Mouse (Mus musculus) monocyte, adult 5-6 weeks (primary cell): ENCODE data around the gene Cped1. TPM values are rescaled to one million over a fixed set of nuclear protein-coding genes. Genes with fewer than 3 reads are reported as not detected.

Source experiments
- ATAC-seq: fragments of 153-309, 156-312 bp; replicated peaks from 2 replicates; pipeline ENCODE4 v1.8.0; 2017; ENCODE audit warnings: mild to moderate bottlenecking; ENCODE audit not compliant: low TSS enrichment, insufficient number of reproducible peaks, severe bottlenecking, poor library complexity, low FRiP score
- total RNA-seq: library from RNA; stranded (forward); fragments of 200-1000, 200-491, 200-594 nt; gene quantifications from 3 replicates; pipeline ENCODE4 v1.2.3, GENCODE M21; 2017

The Cped1 gene
- total RNA-seq, 1 experiment from 2014 or later: 1.6 TPM

DNA sequence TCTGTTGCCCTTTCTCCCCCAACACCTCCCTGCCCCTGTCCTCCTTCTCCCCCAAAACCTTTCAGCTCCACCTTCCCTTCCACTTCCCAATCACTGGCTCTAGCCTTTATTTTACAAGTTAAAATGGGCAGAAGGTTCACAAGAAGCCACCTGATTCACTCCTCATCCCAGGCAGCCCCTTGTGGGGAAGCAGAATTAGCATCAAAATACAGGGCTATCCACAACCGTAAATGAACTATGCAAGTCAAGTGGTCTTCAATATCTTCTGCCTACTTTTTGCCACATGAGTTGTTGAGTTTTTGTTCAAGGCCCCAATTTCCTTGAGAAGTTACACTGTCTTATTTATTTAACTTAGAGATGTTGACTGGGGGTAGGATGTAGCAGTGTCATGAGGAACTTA is 131.0 kb downstream of the Cped1 start:
- ATAC-seq: no peak

DNA sequence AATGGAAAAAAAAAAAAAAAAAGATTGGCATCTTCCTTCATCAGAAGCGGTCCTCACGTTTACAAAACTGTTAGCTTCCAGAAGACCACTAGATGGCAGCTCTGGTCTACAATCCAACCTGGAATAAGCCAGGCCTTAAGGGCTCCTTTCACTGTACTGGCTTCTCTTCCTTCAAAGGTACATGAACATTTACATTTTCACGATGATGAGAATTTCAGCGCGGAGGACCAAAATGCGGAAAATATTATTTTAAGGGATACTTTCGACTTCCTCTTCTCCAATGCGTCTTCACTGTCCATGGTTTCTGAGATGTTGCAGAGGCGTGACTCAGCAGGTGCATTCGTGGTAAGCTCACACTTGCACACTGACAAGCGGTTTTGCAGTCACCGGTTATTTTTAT is 136.4 kb downstream of the Cped1 start:
- peak; percentile 61 for ATAC-seq

DNA sequence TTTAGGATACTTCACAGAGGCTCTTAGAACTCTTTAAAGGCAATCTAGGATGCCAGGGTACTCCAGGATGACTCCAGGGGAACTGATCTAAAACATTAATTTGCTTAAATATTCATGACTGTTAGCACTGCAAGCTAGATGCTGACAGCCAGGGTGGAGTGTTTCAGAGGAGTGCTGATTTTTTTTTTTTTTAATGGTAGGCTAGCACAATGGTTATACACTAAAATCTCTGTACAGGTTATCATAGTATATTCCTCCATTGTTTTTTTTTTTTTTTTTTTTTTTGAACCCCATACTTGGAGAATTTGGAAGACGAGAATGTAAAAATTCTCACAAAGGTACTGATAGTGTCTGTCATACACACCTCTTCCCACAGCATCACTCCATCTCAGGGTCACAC is 137.0 kb downstream of the Cped1 start:
- no peak for ATAC-seq

DNA sequence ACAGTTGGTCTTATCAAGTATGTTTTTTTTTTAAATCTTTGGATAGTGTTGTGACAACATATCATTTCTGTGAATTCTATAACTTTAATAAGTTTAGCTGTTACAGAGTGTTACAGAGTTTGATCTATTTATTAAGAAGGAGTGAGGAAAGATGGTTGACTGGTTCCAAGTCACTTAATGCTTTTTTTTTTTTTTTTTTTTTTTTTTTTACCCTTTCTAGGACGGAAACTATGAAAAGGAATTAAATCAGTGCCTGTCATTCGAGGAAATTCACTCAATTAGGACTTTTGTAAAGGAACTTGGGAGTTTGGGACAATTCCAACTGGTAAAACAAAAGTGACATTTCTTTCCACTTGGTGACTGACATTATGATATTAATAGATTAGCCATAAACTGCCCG is 137.6 kb downstream of the Cped1 start:
- ATAC-seq: no peak

DNA sequence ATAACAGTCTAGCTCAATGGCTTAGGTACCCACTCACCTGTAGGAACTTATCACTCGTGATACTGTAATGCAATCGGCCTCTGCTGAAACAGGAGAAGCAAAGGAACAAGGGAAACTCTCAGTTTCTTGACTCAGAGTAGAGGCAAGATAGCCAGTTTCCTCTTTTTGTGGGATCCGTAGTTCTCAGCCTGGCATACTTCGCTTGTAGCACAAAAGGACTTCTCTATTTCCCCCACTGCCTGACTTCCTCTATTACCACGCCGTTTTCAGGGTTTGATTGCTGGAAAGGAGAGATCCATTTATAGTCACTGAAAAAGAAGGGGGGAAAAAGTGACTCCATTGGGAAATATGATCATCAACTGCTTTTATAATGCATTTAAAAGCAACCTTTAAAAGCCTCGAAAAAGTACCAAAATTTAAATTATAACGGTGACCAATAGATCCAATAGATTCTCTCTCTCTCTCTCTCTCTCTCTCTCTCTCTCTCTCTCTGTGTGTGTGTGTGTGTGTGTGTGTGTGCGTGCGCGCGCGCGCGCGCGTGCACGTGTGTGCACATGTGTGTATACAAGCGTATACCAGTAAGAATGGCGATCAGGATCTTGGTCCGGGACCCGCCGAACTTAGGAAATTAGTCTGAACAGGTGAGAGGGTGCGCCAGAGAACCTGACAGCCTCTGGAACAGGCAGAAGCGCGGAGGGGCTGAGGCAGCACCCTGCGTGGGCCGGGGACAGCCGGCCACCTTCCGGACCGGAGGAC is 139.0 kb downstream of the Cped1 start:
- ATAC-seq: peak; percentile 87

DNA sequence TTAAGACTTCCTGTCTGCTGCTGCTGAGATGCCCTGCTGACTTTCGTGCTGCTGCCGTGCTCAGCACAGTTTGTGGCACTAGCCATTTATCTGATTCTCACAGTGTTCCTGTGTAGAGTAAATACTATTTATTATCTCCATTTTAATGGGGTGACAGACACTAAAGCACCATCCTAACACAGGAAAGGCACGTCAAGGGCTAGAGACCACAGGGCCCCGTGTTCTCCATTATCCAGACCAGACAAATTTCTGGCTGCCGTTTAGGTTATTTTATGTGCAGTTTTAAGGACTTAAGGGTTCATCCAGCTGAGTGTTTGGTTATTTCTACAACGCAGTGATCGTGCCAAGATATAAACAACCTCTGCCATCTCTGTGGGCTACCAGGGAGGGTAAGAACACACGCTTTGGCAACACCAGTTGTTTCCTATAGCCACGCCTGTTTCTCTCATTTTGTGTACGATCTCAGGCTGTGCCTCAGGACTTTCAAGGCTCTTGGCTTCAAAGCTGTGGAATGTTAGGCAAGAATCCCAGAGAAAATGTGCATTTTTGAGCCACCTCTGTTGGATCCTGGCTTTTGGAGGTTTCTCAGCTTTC is 149.4 kb downstream of the Cped1 start:
- ATAC-seq: no peak

DNA sequence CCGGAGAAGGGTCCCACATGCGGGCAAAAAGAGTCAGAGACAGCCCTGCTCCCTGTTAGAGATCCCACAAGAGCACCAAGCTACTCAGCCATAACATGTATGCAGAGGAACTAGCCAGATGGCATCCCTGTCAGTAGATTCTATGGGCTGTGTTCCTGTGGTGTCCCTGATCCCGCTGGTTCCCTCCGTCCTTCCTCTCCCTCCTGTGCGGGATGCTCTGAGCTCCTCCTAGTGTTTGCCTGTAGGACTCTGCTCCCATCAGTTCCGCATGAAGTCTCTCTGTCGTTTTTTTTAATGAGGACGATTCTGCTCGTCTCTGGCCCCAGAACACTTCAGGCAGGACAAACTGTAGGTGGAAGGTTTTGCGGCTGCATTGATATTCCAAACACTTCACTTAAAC is 151.1 kb downstream of the Cped1 start:
- ATAC-seq: no peak

DNA sequence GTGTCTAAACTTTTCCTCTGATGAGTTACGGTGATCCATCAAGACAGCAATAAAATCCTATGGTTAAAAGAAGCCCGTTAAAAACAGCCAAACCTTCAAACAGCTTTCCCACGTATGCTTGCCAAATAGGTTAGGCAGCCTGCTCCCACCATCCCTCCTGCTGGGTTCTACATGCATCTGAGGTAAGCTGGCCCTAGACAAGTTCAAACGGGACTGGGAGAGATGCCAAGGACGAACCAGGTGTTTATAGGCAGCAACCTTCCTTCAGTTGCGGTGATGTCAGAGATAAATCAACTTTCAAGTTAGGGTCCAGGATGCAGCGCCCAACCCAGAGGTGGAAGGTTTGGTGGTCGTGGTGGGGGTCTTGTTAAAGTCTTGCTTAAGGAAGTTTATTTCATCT is 155.1 kb downstream of the Cped1 start:
- no peak for ATAC-seq

DNA sequence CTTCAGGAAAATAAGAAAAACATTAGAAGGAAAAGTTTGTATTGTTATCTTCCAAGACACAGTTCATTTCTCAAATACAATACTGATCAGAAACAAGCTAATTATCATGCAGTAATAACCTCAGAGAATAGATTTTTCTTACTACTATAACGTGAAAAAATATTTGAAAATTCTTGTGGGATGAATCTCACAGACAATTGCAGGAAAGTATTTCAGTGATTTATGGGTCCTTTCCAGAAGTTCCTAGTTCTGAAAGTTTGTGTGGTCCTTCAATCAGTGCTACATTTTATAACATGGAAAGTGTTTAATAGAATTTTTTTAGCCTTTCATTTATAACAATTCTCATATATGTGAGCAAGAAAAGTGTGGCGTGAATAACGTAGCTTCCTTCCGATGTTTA is 161.5 kb downstream of the Cped1 start:
- no peak for ATAC-seq

DNA sequence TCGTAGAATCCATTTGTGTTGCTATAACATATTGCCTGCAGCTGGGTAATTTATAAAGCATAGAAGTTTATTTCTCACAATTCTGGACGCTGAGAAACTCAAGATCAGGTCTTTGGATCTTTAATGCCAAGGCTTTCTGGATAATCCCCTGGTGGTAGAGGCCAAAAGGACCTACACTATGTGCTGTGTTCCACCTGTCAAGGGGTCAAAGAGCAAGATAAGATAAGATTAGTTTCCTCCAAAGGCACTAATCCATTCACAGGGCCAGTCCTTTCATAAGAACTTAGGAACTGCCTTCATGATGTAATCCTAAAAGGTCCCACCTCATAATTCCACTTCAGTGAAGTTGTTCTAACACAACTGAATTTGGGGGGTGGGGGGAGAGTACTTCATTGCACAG is 162.8 kb downstream of the Cped1 start:
- no peak for ATAC-seq

DNA sequence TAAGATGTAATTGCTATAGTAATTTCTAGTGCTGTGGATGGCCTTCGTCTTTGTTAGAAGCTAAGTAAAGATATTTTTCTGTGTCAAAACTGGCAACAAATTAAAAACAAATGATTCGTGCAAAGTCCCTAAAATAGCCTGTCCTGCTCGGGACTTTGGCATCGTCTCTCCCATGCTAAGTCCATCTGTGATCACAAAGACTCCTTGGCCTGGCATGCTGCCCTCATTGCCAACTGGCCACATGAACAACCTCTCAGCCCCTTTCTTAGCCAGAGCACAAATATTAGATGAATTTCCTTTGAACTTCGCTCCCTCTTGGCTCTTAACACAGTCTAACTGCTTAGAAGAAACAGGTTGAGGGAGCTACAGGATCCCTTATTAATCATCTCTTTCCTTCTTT is 171.7 kb downstream of the Cped1 start:
- ATAC-seq: no peak

DNA sequence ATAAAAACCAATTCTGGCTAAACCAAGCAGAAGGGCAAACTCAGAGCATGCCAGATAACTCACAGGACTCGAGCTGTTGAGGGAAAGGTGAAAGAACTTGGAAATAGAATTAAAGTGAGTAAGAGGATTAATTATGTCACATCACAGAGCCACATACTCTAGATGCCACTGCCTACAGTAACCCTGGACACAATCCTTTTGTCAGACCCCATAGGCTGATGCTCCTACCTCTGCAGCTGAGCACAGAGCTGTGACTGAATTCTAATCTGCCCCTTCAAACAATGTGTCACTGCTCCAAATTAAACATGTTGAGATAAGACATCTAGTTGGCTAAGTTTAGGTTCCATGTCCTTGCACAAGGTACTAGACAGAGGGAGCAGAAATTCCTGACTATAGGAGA is 176.2 kb downstream of the Cped1 start:
- no peak for ATAC-seq

DNA sequence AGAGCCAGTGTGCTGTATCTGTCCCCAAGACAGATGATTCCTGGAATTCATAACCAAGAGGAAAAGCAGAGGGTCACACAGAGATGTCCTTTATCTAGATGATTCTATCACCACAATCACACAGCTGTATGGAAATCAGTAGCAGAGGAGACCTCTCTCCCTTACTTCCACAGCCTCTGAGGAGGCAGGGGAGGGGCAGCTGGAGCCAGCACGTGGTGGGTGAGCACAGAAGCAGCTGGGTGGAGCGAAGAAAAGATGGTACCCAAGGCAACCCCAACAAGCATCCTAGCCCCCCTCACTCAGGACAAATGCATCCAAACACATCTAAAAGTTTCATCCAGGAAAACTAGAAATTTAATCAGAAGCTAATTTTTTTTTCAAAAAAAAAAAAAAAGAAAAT is 182.7 kb downstream of the Cped1 start:
- no peak for ATAC-seq

DNA sequence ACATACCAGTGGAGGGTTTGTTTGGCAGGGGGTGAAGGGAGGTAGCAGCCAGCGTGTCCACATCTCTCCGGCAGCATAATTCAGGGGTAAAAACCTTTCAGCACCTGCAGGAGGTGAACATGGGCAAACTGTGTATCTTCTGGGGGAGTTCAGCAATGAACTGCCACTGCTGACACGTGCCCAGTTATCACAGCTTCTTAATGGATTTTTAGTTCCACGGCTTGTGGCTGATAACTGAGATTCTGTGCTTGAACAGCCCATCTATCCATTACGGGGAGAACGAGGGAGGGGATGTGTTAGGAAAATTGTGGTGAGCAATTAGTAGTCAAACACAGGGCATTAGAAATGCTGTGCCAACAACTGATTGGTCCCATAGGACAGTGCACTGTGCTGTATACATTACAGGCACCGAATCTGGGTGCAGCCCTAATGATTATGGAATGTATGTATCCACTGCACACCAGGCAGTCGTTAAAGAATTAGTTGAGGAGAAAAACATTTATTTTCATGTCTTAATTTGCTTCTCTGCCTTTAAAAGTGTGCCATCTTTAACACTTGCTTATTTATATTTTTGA is 193.1 kb downstream of the Cped1 start:
- ATAC-seq: no peak

DNA sequence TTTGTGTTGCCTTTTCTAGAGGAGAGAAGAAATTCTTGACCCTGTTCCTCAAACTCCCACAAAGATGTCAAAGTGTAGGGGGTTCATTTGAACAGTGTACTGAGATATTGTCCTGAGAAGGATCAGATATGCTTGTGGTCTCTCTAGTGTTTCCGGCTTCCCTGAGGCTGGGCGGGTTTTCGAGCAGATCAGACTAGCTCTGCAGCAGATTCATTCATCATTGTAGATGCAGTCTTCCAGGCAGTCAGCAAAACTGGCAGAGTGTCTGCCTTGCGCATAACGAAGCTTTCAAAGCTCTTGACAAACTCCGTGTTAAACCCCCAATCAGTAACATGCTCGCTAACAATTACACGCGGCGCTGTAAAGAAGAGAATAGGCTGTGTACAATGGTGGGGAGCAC is 194.6 kb downstream of the Cped1 start:
- ATAC-seq: no peak

DNA sequence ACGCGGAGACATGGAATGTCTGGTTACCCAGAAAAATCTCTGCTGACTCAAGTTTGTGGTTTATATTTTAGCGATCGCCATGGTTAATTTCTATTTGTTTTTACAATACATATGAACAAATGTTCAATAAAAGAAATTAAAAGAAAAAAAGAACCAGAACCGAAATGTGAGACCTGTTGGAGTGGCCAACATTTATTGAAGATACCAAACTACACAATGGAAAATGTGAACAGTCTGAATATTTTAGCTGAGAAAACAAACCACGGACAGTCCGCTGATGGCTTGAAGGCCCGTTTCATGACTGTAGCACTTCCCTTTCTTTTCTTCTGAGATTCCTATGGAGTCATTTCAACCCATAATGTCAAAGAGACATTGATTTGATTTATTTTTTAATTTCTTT is 201.3 kb downstream of the Cped1 start:
- no peak for ATAC-seq

DNA sequence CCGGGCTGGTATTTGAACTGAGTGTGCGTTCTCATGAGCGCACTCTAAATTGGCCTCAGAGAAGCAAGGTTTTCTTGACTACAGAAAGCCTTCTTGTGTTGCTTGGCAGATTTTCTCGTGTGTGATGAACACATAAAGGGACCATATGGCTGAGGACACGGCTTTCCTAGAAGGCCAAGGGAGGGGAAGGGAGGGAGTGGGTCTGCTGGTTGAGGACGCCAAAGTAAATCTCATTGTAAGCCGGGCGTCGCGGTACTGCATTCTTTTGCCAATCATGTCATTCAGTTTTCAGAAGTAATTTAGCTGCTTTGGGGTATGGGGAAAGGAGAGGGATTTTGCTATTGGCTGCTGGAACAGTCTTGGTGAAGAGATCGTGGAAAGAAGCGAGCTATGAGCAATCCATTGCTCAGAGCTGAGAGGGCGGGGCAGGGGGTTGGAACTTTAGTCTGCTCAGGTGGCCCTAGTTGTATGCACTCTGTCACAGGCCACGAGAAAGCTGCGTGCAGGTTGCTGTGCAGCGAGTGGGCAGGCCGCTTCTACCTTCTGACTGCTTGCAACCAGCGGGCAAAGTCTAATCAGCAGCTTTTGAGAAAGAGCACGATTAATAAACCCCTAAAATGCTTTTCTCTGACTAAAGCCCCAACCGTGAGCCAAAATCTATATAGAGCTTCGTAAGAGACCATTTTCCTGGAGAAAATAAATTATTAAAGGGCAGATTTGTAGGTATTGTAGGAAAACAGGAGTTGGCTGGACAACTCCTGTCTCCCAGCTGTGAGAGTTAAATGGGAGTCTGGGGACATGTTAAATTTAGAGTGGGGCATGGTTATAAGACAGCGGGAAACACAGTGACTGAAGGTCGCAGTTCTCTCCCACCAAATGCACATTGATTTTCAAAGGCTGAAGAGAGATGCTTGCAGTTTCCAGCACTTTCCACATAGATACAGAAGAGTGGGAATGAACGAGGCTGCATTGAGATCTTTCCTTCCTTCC is 203.9 kb downstream of the Cped1 start:
- no peak for ATAC-seq

DNA sequence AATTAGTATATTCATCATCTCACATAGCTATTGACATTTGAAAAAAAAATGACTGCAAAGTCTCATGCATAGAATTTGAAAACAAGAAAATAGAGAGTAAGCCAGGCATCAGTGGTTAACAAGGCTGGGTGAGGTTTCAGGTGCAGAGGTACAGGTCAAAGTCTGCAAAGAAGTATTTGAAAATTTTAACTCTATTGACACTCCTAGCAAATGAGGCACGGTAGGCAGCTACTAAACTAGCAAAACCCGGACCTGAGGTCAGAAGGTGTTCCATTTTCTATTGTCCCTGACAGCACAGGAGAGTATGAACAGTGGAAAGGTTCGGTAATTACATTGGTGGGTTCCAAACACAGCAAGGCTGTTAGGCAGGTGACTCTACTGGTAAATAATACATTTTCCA is 212.9 kb downstream of the Cped1 start:
- no peak for ATAC-seq

DNA sequence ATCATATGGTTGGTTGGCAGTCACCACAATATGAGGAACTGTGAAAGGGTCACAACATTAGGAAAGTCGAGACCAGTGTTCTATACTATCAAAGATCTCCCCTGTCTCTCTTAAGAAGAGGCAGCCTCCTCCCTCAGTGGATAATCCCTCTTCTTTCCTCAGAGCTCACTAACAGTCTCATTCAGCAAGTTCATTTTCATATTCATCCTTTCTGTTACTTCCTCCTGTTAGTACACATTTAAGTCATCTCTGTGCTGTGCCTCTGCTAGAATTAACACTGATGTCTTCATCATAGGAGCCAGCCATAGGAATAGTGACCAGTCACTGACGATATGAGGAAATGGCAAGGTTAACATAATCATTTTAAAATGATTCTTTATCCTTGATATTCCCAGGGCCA is 213.8 kb downstream of the Cped1 start:
- ATAC-seq: no peak
